Mouse (Mus musculus) hindbrain, embryonic 10.5 days (tissue): ENCODE measurements at regions not wholly inside any gene's neighbourhood (a gene's known extent, or its start where the extent isn't known, plus 50 kb on each side); places are given as distances from the start of the nearest gene placed in this dataset.
A peak's percentile ranks its signal among the peaks of the same experiment; 100 is the strongest.

Source experiments
- DNase-seq: peaks from one replicate; pipeline ENCODE4 v3.0.0-alpha.2; 2017; ENCODE audit warnings: low spot score
- H3K27ac ChIP-seq: fragments of 300-500 bp; sonication (generic); 2 replicates; pipeline ENCODE4 v1.5.1; 2016; ENCODE audit warnings: mild to moderate bottlenecking, moderate library complexity
- H3K27me3 ChIP-seq: fragments of 300-500 bp; sonication (generic); 2 replicates; pipeline ENCODE4 v1.6.1; 2016; ENCODE audit warnings: mild to moderate bottlenecking; ENCODE audit not compliant: poor library complexity, insufficient read depth, severe bottlenecking
- H3K36me3 ChIP-seq: fragments of 300-500 bp; sonication (generic); 2 replicates; pipeline ENCODE4 v1.6.1; 2016; ENCODE audit warnings: mild to moderate bottlenecking, moderate library complexity
- H3K4me1 ChIP-seq: fragments of 300-500 bp; sonication (generic); replicated peaks from 2 replicates; pipeline ENCODE4 v1.6.1; 2016; ENCODE audit warnings: mild to moderate bottlenecking
- H3K4me3 ChIP-seq: fragments of 300-500 bp; sonication (generic); 2 replicates; pipeline ENCODE4 v1.5.1; 2016; ENCODE audit warnings: mild to moderate bottlenecking, moderate library complexity
- H3K9me3 ChIP-seq: fragments of 300-500 bp; sonication (generic); 2 replicates; pipeline ENCODE4 v1.6.1; 2016; ENCODE audit warnings: mild to moderate bottlenecking, moderate library complexity
- WGBS: fragments of 180-500 bp; shearing (Covaris S2); methylation state at CpG from one replicate; pipeline ENCODE4 v1.1.7; 2016; 5-methylcytosine and 5-hydroxymethylcytosine counted together

DNA sequence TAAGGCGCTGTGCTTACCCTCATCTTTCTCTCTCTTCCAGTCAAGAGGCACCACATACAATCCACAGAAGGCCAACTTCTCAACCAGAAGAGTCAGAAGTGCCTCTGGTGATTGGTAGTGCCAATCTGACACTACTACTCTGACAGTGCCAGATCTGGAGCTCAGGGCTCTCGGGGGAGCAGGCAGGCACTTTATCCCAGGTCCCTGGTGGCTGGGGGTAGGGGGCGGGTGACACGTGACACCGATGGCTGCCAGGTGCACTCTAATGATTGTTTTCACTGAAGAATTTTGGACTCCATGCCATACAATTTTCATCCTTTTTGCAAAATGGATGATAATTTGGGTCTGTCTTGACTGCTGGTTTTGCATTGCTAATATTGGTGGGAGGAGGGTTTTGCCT lies 67.2 kb upstream of the Klhl29 start:
- H3K27ac ChIP-seq = no peak overlapping the region
- WGBS = 82% methylated on average over 5 of the region's 5 CpGs
- H3K9me3 ChIP-seq = no peaks in the 10 kb centered on the region
- no peak for DNase-seq
- H3K4me1 ChIP-seq = peaks cover 18% of the 10 kb centered on the region
- H3K27me3 ChIP-seq = no peaks in the 10 kb centered on the region
- H3K4me3 ChIP-seq = no peak overlapping the region
- no peaks in the 10 kb centered on the region for H3K36me3 ChIP-seq

DNA sequence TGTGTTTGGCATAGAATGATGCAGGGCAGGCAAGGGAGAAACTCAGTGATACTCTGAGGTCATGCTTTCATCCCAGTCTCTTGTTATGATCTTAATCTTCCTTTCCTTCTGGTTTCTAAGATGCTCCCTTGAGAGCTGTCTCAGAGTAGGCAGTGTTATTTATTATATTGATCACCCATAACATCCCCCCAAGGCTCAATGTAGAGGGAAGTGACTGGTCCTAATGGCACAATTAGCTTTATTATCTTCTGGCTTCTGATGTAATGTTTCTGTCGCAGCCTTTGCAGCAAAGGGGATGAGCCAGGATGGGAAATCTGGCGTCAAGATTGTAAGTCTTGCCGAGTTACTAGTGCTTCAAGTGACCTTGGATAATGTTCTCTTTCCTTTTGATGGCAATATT lies 65.0 kb upstream of the Klhl29 start:
- H3K27me3 ChIP-seq = no peaks in the 10 kb centered on the region
- H3K27ac ChIP-seq = no peak overlapping the region
- WGBS = 86% methylated on average over 3 of the region's 3 CpGs
- no peak overlapping the region for H3K4me3 ChIP-seq
- no peaks in the 10 kb centered on the region for H3K9me3 ChIP-seq
- no peak for DNase-seq
- H3K36me3 ChIP-seq = no peaks in the 10 kb centered on the region
- H3K4me1 ChIP-seq = peaks cover 31% of the 10 kb centered on the region

DNA sequence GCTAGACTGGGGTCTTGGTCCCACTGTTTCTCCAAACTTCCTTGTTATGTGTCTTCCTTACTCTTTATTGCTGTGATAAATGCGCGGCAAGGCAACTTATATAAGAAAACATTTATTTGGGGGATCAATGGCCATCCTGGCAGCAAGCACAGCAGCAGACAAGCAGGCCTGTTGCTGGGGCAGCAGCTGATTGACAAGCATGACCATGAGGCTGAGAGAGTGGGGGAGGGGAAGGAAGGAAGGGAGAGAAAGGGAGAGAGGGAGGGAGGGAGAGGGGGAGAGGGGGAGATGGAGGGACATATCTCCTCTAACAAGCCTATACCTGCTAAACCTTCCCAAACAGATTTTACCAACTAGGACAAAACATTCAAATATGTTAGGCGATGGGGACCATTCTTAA lies 60.4 kb upstream of the Klhl29 start:
- 62% methylated on average over 3 of the region's 3 CpGs for WGBS
- DNase-seq = peak; percentile 35
- Histone ChIP-seq H3K27ac (no peak overlapping the region), H3K27me3 (no peaks in the 10 kb centered on the region), H3K36me3 (no peaks in the 10 kb centered on the region), H3K9me3 (no peaks in the 10 kb centered on the region), H3K4me1 (peaks cover 33% of the 10 kb centered on the region), H3K4me3 (no peak overlapping the region)

DNA sequence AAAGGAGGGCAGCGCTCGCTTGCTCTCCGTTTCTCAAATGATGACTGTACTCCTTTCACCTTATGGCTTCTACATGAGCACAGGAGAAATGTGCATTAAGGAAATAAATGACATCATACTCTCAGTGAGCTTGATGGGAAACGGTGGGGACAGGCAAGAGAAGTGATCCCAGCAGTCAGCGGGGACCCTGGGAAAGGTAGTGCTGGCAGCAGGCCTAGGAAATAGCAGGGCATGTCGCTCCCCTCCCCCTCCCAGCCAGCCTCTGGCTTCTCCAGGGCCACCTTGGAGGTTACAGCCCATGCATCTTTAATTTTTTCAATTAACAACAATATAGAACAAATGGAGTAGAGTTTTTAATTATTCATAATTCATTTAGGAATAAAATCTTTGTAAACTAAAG lies 58.6 kb upstream of the Klhl29 start:
- no peak overlapping the region for H3K27ac ChIP-seq
- WGBS = 55% methylated on average over 6 of the region's 6 CpGs
- no peak overlapping the region for H3K4me3 ChIP-seq
- no peaks in the 10 kb centered on the region for H3K9me3 ChIP-seq
- DNase-seq = no peak
- H3K36me3 ChIP-seq = no peaks in the 10 kb centered on the region
- H3K4me1 ChIP-seq = peaks cover 36% of the 10 kb centered on the region
- no peaks in the 10 kb centered on the region for H3K27me3 ChIP-seq

DNA sequence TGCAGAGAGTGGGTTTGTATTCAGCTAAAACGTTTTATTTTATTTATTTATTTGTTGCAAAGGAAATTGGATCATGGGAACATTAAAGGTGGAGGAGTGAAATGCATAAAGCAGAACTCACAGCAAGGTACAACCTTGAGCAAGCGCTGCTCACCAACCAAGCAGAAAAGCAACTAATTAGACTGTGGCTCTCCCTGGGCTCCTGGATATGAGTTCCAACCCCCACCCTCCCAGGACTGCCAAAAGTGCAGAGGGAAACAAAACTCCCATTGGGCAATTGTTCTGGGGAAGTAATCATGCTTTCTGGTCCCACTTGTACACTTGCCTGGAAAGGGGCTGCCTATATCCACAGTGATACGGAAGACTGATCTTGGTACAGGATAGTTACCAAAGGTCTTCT lies 57.2 kb upstream of the Klhl29 start:
- H3K36me3 ChIP-seq = no peaks in the 10 kb centered on the region
- H3K9me3 ChIP-seq = no peaks in the 10 kb centered on the region
- no peak overlapping the region for H3K4me3 ChIP-seq
- WGBS = 78% methylated on average over 3 of the region's 3 CpGs
- H3K4me1 ChIP-seq = peaks cover 42% of the 10 kb centered on the region
- H3K27me3 ChIP-seq = no peaks in the 10 kb centered on the region
- no peak for DNase-seq
- H3K27ac ChIP-seq = no peak overlapping the region

DNA sequence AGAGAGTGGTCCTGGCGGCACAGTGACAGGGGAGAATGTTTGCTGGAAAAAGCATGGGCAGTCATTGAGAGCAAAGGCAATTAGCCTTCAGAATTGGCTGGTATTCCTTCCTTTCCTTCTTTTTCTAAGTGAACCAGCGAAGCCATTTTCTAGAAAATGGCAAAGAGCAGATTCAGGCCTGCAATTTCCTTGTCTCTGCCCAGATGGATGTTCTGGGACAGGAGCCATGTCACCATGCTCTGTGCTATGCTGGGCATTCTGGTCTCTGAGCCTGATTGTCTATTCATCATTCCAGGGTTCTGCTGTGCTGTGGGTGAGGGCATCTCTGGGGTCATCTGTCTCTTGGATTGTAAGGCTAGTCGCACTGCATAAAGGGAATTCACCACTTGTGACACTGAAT lies 53.3 kb upstream of the Klhl29 start:
- Histone ChIP-seq H3K36me3 (no peaks in the 10 kb centered on the region), H3K4me1 (peaks cover 14% of the 10 kb centered on the region), H3K27me3 (no peaks in the 10 kb centered on the region), H3K27ac (no peak overlapping the region), H3K9me3 (no peaks in the 10 kb centered on the region), H3K4me3 (no peak overlapping the region)
- 68% methylated on average over 3 of the region's 3 CpGs for WGBS
- DNase-seq = no peak
